Mouse (Mus musculus) ES-Bruce4 (cell line): ENCODE results near the gene Calr. TPM values are rescaled to one million over a fixed set of nuclear protein-coding genes. Genes with fewer than 3 reads are reported as not detected.

ENCODE experiments used
- H3K27ac ChIP-seq: 2 replicates; pipeline ENCODE4 v1.5.1; 2012; ENCODE audit warnings: low read length, inconsistent platforms; ENCODE audit not compliant: insufficient read depth
- H3K27me3 ChIP-seq: 2 replicates; pipeline ENCODE4 v1.6.1; 2012; ENCODE audit warnings: mild to moderate bottlenecking, low read length, inconsistent platforms; ENCODE audit not compliant: control insufficient read depth, poor library complexity, insufficient read depth, severe bottlenecking
- H3K36me3 ChIP-seq: 2 replicates; pipeline ENCODE4 v1.6.1; 2012; ENCODE audit warnings: inconsistent platforms, mild to moderate bottlenecking, low read length, moderate library complexity; ENCODE audit not compliant: control insufficient read depth, poor library complexity, insufficient read depth, severe bottlenecking
- H3K4me1 ChIP-seq: one replicate; pipeline ENCODE4 v1.8.1; 2011; ENCODE audit warnings: low read length; ENCODE audit not compliant: control insufficient read depth, insufficient read depth
- H3K4me3 ChIP-seq: 2 replicates; pipeline ENCODE4 v1.5.1; 2011; ENCODE audit warnings: low read depth, mild to moderate bottlenecking, low read length
- H3K9ac ChIP-seq: 2 replicates; pipeline ENCODE4 v1.6.1; 2012; ENCODE audit warnings: low read depth, mild to moderate bottlenecking, inconsistent platforms; ENCODE audit not compliant: poor library complexity, severe bottlenecking
- H3K9me3 ChIP-seq: replicated peaks from 2 replicates; pipeline ENCODE4 v1.6.1; 2012; ENCODE audit warnings: mild to moderate bottlenecking, low read length, inconsistent platforms; ENCODE audit not compliant: control insufficient read depth, poor library complexity, insufficient read depth, severe bottlenecking
- CTCF ChIP-seq: IDR thresholded peaks from one replicate; pipeline ENCODE4 v1.8.1; 2011; ENCODE audit warnings: low read depth, low read length
- EP300 ChIP-seq: IDR thresholded peaks from 2 replicates; pipeline ENCODE4 v1.6.1; 2011; ENCODE audit warnings: low read depth, low read length; ENCODE audit not compliant: insufficient read depth
- POLR2A ChIP-seq: IDR thresholded peaks from one replicate; pipeline ENCODE4 v1.8.1; 2011; ENCODE audit warnings: low read length; ENCODE audit not compliant: insufficient read depth
- polyA plus RNA-seq: library from polyadenylated mRNA; stranded (reverse); fragments of >200 nt; gene quantifications from 2 replicates; pipeline ENCODE4 v1.2.4, GENCODE M21; 2011; ENCODE audit warnings: low read depth; ENCODE audit not compliant: missing spikeins, insufficient read depth, insufficient read length

Gene Calr
- polyA plus RNA-seq, 1 experiment: 546 TPM

GRCm38 (mm10) chr8:84813830-84814229, 32.9 kb downstream of the Calr start:
- H3K4me1 ChIP-seq: no peaks in the 10 kb centered on the region
- peaks cover 2% of the 10 kb centered on the region; the same call in 1 of the 2 replicates for H3K9me3 ChIP-seq
- H3K36me3 ChIP-seq: no peaks in the 10 kb centered on the region
- H3K4me3 ChIP-seq: no peak overlapping the region
- no peak for TF ChIP-seq POLR2A
- no peak for TF ChIP-seq CTCF
- no peak for TF ChIP-seq EP300
- H3K27me3 ChIP-seq: 0 out of 2 replicates have a peak, but pooled peaks cover 2% of the 10 kb centered on the region
- no peak overlapping the region for H3K27ac ChIP-seq
- H3K9ac ChIP-seq: no peak overlapping the region

GRCm38 (mm10) chr8:84813059-84813458, 33.7 kb downstream of the Calr start:
- Histone ChIP-seq H3K27me3 (0 out of 2 replicates have a peak, but pooled peaks cover 2% of the 10 kb centered on the region), H3K36me3 (no peaks in the 10 kb centered on the region), H3K9ac (no peak overlapping the region), H3K4me1 (no peaks in the 10 kb centered on the region), H3K4me3 (no peak overlapping the region), H3K9me3 (peaks cover 2% of the 10 kb centered on the region; the same call in 1 of the 2 replicates), H3K27ac (no peak overlapping the region)
- TF ChIP-seq EP300 (no peak), CTCF (peak; percentile 58)

- no peak overlapping the region for H3K4me3 ChIP-seq
- H3K9ac ChIP-seq: no peak overlapping the region
- H3K4me1 ChIP-seq: no peaks in the 10 kb centered on the region
- H3K27me3 ChIP-seq: peaks cover 2% of the 10 kb centered on the region; the same call in 1 of the 2 replicates
- TF ChIP-seq CTCF (no peak), POLR2A (no peak), EP300 (no peak)
- H3K9me3 ChIP-seq: peaks cover 3% of the 10 kb centered on the region; the same call in 1 of the 2 replicates
- H3K27ac ChIP-seq: no peak overlapping the region
- no peaks in the 10 kb centered on the region for H3K36me3 ChIP-seq
Measured at GRCm38 (mm10) chr8:84811303-84811702, 35.4 kb downstream of the Calr start.

GRCm38 (mm10) chr8:84810896-84811295, 35.8 kb downstream of the Calr start:
- no peak overlapping the region for H3K9ac ChIP-seq
- H3K27ac ChIP-seq: no peak overlapping the region

GRCm38 (mm10) chr8:84809941-84810280, 36.8 kb downstream of the Calr start:
- Histone ChIP-seq H3K4me1 (no peaks in the 10 kb centered on the region), H3K27ac (no peak overlapping the region), H3K4me3 (no peak overlapping the region), H3K27me3 (peaks cover 2% of the 10 kb centered on the region; the same call in 1 of the 2 replicates), H3K9me3 (peaks cover 6% of the 10 kb centered on the region; the same call in 1 of the 2 replicates), H3K36me3 (no peaks in the 10 kb centered on the region), H3K9ac (no peak overlapping the region)
- TF ChIP-seq CTCF (no peak), EP300 (no peak), POLR2A (no peak)

More at GRCm38 (mm10) chr8:84810896-84811295, 35.8 kb downstream of the Calr start:
- Histone ChIP-seq H3K27me3 (peaks cover 2% of the 10 kb centered on the region; the same call in 1 of the 2 replicates), H3K4me3 (no peak overlapping the region), H3K4me1 (no peaks in the 10 kb centered on the region), H3K9me3 (peaks cover 6% of the 10 kb centered on the region; the same call in 1 of the 2 replicates), H3K36me3 (no peaks in the 10 kb centered on the region)
- peak; percentile 64 for TF ChIP-seq CTCF
- TF ChIP-seq POLR2A: no peak

- no peak overlapping the region for H3K9ac ChIP-seq
- TF ChIP-seq EP300 (no peak), CTCF (no peak), POLR2A (no peak)
- H3K4me1 ChIP-seq: no peaks in the 10 kb centered on the region
- H3K4me3 ChIP-seq: no peak overlapping the region
- H3K27me3 ChIP-seq: peaks cover 2% of the 10 kb centered on the region; the same call in 1 of the 2 replicates
- peaks cover 6% of the 10 kb centered on the region; the same call in 1 of the 2 replicates for H3K9me3 ChIP-seq
- H3K36me3 ChIP-seq: no peaks in the 10 kb centered on the region
- no peak overlapping the region for H3K27ac ChIP-seq
Measured at GRCm38 (mm10) chr8:84809109-84809940, 37.4 kb downstream of the Calr start.
